Mouse (Mus musculus): ENCODE results near the gene Slc25a11. TPM values are rescaled to one million over a fixed set of nuclear protein-coding genes. Genes with fewer than 3 reads are reported as not detected.
A peak's percentile ranks its signal among the peaks of the same experiment; 100 is the strongest.

The Slc25a11 gene
- 100 to 1,000 TPM; 115 to 119 TPM for total RNA-seq (2021)

- peak; percentile 94 to 95 for DNase-seq
Measured at GRCm38 (mm10) chr11:70646691-70647650, at the start of gene Slc25a11, which contains the start of gene Rnf167. Gene Slc25a11, minus strand, starts transcription at chr11:70647479. Gene Rnf167, plus strand, starts transcription at chr11:70647235.

GRCm38 (mm10) chr11:70693504-70693903 lies 46.2 kb upstream of the Slc25a11 start:
- DNase-seq, result no peak

DNA sequence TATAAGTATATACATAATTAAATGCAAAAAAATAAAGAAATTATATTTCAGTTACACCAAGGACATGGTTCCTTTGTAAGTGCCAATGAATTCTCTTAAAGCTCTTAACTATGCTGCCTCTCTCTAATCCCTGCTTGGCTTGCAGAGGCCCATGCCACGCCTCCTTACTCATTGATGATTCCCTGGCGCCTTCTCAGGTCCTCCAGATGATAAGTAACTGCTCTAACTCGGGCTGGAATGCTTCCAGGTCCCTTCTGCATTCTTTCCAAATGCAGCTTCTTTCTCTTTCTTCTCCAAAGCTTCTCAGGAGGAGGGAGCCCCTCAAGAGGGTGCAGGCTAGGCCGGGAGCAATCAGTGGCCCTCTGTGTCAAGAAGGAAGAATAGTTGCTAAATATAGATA lies 42.3 kb upstream of the Slc25a11 start:
- no peak for DNase-seq

DNA sequence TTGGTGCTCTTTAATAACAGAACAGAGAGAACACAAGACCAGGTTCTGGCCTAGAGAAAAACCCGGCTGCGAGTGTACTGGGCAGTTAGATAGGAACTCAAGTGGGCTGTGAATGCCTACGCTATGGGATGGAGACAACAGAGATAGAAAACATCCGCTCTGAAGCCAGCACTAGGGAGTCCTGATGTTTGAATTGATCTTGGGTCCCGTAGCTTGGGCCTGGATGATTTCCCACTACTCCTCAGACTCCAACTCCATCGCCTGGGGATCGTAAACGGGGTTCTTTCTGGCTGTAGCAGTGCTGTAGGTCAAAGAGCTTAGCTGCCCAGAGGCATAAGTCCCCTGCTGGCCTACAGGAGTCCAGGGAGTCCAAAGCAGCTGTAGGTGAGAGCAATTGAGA lies 41.1 kb upstream of the Slc25a11 start:
- DNase-seq, result no peak

DNA sequence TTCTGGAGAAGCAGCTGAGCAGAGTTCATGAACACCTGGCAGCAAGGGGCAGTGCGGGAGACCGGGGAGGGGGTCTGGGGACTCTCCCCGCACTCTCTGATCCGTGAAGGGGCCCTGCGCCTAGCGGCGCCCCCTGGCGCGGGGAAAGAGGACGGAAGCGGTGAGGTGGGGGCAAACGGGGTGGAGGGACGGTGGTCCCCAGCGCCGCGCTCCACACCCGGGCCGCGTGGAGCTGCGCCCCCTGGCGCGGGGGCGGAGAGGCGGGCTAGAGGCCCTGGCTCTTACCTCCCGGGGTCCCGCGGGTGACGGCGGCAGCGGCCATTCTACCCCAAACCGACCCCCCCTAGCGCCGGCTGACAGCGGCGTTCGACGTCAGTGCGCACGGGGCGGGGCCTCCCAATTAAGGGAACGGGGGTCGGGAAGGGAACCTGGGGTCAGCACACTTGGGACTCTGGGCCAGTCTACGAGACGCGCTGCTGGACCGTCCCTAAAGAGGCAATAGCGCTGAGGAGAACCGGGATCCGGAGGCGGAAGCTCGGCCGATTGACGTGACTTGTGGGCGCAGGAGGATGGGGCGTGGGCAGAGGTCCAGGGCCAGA lies 40.4 kb upstream of the Slc25a11 start, which contains the start of gene Camta2:
Gene Camta2 (minus strand): TSS at position 505 of the 599 bp plus-strand sequence.
- DNase-seq, result peak; percentile 88 to 91

DNA sequence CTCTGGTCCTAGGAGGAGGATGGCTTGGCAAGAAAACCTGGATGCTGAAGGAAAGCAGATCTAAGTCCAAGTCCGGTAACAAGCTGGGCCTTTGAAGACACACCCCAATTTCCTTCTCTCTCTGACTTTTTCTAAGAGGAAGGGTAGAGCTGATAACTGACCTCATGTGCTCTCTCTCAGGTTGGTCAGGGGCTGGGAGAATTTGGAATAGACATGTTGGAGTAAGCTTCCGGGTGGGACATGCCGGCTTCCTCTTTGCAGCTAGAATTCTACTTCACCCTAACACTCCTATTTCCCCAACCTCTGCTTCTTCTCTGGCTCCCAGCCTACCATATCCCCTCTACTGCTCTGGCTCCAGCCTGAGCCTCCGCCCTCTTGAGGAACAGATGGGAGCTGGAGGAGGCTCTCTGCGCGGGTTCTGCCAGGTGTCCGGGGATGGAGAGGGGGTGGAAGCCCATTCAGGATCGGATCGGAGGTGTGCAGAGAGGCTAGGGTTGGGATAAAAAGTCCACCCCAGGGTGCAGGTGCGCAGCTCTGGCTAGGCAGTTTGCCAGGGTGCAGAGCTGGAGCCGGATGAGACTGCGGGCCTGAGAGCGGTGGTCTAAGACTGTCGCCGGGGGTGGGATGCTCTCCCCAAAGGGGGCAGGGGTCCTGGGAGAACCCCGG lies 39.8 kb upstream of the Slc25a11 start:
- peak; percentile 76 to 77 for DNase-seq

- DNase-seq, result no peak
Measured at GRCm38 (mm10) chr11:70683640-70684039, 36.4 kb upstream of the Slc25a11 start.

- DNase-seq, result no peak
Measured at GRCm38 (mm10) chr11:70681897-70682581, 34.8 kb upstream of the Slc25a11 start.

- no peak for DNase-seq
Measured at GRCm38 (mm10) chr11:70681170-70681569, 33.9 kb upstream of the Slc25a11 start.

DNA sequence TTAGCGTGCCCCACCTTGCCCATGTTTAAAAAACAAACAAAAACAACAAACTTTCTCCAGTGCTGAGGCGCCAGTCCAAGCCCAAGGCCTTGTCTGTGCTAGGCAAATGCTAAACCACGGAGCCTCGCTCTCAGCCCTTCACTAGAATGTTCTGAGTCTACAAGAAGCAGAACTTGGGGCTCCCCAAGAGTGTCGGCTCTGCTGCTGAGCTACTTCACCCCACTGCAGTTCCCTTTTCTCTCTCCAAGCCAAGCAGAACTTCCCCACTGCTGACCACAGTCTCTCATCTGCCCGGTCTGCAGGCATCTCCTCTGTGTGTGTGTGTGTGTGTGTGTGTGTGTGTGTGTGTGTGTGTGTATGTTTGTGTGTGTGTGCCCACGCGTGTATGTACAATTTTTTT lies 32.6 kb upstream of the Slc25a11 start:
- DNase-seq, result no peak

DNA sequence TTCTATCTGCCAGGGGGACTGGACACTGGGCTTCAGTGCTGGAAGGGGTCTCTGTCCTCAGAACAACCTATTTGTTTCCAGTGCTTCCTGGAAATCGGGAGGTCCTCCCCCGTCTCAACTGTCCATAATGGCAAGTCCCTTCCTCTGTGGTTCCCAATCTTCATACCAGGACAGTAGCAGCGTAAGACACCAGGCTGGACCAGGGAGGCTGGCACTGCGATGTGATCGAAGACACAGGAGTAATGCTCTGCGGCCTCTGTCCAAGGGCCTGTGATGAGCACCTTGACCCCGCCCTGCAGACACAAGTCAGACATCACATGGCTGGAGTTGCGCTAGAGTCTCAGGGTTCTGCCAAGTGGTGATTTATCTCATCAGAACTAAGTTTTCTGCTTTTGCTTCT lies 32.1 kb upstream of the Slc25a11 start:
- no peak for DNase-seq

DNA sequence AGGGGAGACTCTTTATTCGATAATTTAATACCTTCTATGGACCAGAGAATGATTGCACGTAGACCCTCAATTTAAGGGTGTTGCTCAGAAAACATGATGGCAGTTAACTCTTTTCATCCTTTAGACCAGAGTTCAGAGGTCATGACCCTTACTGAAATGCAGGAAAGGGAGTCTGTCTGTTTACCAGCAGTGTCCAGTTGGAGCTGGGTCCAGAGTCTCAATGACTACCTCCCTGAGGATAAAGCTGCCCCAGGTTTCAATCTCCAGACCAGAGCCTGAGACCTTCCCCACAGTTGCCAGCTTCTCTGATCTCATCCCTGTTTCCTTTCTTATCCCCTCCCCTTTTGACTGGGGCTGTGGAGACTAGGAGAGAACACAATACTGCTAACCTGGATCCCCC lies 31.3 kb upstream of the Slc25a11 start:
- no peak for DNase-seq

DNA sequence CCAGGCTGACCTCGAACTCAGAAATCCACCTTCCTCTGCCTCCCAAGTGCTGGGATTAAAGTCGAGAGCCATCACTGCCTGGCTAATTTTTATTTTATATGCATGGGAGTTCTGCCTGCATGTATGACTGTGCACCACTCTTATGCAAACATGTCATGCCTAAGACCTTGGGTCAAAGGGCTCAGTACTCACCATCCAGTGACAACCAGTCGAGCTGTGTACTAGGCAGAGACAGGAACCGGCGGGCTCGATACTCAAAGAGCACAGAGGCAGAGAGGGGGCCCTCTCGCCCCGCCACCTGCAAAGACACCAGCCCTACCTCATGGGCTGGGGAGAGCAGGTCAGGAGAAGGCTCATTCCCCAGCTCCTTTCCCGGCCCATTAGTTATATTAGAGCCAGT lies 30.8 kb upstream of the Slc25a11 start:
- no peak for DNase-seq

GRCm38 (mm10) chr11:70674501-70674900 lies 27.2 kb upstream of the Slc25a11 start:
- DNase-seq, result no peak

- DNase-seq, result no peak
Measured at GRCm38 (mm10) chr11:70674014-70674413, 26.7 kb upstream of the Slc25a11 start.

- no peak for DNase-seq
Measured at GRCm38 (mm10) chr11:70671333-70672047, 24.2 kb upstream of the Slc25a11 start.

DNA sequence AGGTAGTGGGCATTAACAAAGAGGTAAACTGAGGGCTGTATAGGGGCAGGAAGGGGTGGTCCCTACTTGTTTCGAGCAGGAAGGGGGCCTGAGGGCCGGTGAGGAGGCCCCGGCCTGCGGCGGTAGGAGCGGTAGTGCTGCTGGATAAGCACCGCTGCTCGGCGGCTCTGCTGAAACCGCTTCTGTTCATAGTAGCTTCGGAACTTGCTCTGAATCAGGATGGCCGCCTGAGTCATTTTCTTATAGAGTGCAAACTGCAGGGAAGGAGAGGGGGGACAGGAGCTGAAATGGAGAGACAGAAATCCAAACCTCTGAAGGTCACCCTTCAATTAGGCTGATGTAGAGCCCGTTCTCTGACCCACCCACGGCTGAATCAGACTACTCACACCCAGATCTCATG lies 23.2 kb upstream of the Slc25a11 start:
- no peak for DNase-seq

- DNase-seq, result peak; percentile 62 to 69
Measured at GRCm38 (mm10) chr11:70669582-70670345, 22.5 kb upstream of the Slc25a11 start.

- peak; percentile 96 to 97 for DNase-seq
Measured at GRCm38 (mm10) chr11:70668771-70669505, 21.7 kb upstream of the Slc25a11 start, which contains the start of gene Spag7. Gene Spag7, minus strand, starts transcription at chr11:70669416.

GRCm38 (mm10) chr11:70668335-70668770 lies 21.1 kb upstream of the Slc25a11 start:
- DNase-seq, result no peak
